Mouse (Mus musculus): ENCODE data around the gene Crat. TPM values are rescaled to one million over a fixed set of nuclear protein-coding genes. Genes with fewer than 3 reads are reported as not detected.

Gene Crat
- 67.9 and 74.2 TPM in 2 replicates for polyA plus RNA-seq (2016; fragmentation: Nextera tagmentation; extraction: Ambion mirVana)

- no peaks in the 10 kb centered on the region for H3K9me3 ChIP-seq (replicated peaks)
- whole genome bisulfite sequencing, result 1% methylated on average over 58 of the region's 58 CpGs
- peak within 1 kb of the TSS; percentile 94 for H3K9ac ChIP-seq
- peak within 1 kb of the TSS; percentile 96 for H3K27ac ChIP-seq (ENCODE audit: poor library complexity, severe bottlenecking)
- H3K4me3 ChIP-seq, result peak within 1 kb of the TSS; percentile 89
- H3K4me1 ChIP-seq (replicated peaks), result peaks cover 43% of the 10 kb centered on the region
- peaks cover 17% of the 10 kb centered on the region for H3K36me3 ChIP-seq
- H3K27me3 ChIP-seq (replicated peaks), result no peaks in the 10 kb centered on the region
- peak; percentile 95 for ATAC-seq (ENCODE audit: insufficient number of reproducible peaks, low FRiP score)
- H3K4me2 ChIP-seq, result peak within 1 kb of the TSS; percentile 74
These were observed at the start of gene Crat for GRCm38 (mm10) chr2:30415157-30415935. TSS of gene Crat (minus strand) at chr2:30415813.

- no peaks in the 10 kb centered on the region for H3K9me3 ChIP-seq (replicated peaks)
- peak overlapping the region; percentile 36 for H3K4me3 ChIP-seq
- peak overlapping the region; percentile 63 for H3K4me2 ChIP-seq
- H3K27me3 ChIP-seq (replicated peaks), result no peaks in the 10 kb centered on the region
- peak overlapping the region; percentile 86 for H3K27ac ChIP-seq (ENCODE audit: poor library complexity, severe bottlenecking)
- no peak for ATAC-seq (ENCODE audit: insufficient number of reproducible peaks, low FRiP score)
- WGBS, result 51% methylated on average over 5 of the region's 5 CpGs
- peaks cover 37% of the 10 kb centered on the region for H3K4me1 ChIP-seq (replicated peaks)
- H3K36me3 ChIP-seq, result 0 out of 2 replicates have a peak, but pooled peaks cover 3% of the 10 kb centered on the region
- 0 out of 2 replicates have a peak overlapping the region, but pooled peaks have one; percentile 48 for H3K9ac ChIP-seq
These were observed 48.8 kb upstream of the Crat start for GRCm38 (mm10) chr2:30464411-30464810.

- H3K4me1 ChIP-seq (replicated peaks), result peaks cover 34% of the 10 kb centered on the region
- whole genome bisulfite sequencing, result 2% methylated on average over 9 of the region's 9 CpGs
These were observed 48.3 kb upstream of the Crat start for GRCm38 (mm10) chr2:30463904-30464330.

GRCm38 (mm10) chr2:30463341-30463761 is 47.7 kb upstream of the Crat start:
- Histone ChIP-seq H3K27ac (ENCODE audit: poor library complexity, severe bottlenecking) (peak overlapping the region; percentile 86), H3K36me3 (peaks cover 11% of the 10 kb centered on the region; the same call in 1 of the 2 replicates), H3K4me2 (peak overlapping the region; percentile 63), H3K27me3 (replicated peaks) (no peaks in the 10 kb centered on the region), H3K4me3 (peak overlapping the region; percentile 36), H3K9me3 (replicated peaks) (peaks cover 5% of the 10 kb centered on the region), H3K4me1 (replicated peaks) (peaks cover 33% of the 10 kb centered on the region), H3K9ac (peak overlapping the region; percentile 48)
- ATAC-seq (ENCODE audit: insufficient number of reproducible peaks, low FRiP score), result no peak
- 19% methylated on average over 5 of the region's 5 CpGs for WGBS

More at GRCm38 (mm10) chr2:30463904-30464330, 48.3 kb upstream of the Crat start:
- Histone ChIP-seq H3K9ac (peak overlapping the region; percentile 48), H3K36me3 (peaks cover 7% of the 10 kb centered on the region; the same call in 1 of the 2 replicates), H3K9me3 (replicated peaks) (peaks cover 4% of the 10 kb centered on the region), H3K27ac (ENCODE audit: poor library complexity, severe bottlenecking) (peak overlapping the region; percentile 86), H3K4me3 (peak overlapping the region; percentile 36), H3K27me3 (replicated peaks) (no peaks in the 10 kb centered on the region), H3K4me2 (peak overlapping the region; percentile 63)
- ATAC-seq (ENCODE audit: insufficient number of reproducible peaks, low FRiP score), result peak; percentile 88

- Histone ChIP-seq H3K9ac (no peak overlapping the region), H3K27ac (ENCODE audit: poor library complexity, severe bottlenecking) (no peak overlapping the region), H3K9me3 (replicated peaks) (peaks cover 5% of the 10 kb centered on the region), H3K4me3 (no peak overlapping the region), H3K27me3 (replicated peaks) (no peaks in the 10 kb centered on the region), H3K4me1 (replicated peaks) (peaks cover 45% of the 10 kb centered on the region), H3K36me3 (peaks cover 19% of the 10 kb centered on the region), H3K4me2 (no peak overlapping the region)
- 83% methylated on average over 6 of the region's 6 CpGs for WGBS
- no peak for ATAC-seq (ENCODE audit: insufficient number of reproducible peaks, low FRiP score)
These were observed 43.6 kb upstream of the Crat start for GRCm38 (mm10) chr2:30459241-30459640.

GRCm38 (mm10) chr2:30458349-30458748 is 42.7 kb upstream of the Crat start:
- H3K9me3 ChIP-seq (replicated peaks), result peaks cover 5% of the 10 kb centered on the region
- no peaks in the 10 kb centered on the region for H3K27me3 ChIP-seq (replicated peaks)
- peaks cover 41% of the 10 kb centered on the region for H3K4me1 ChIP-seq (replicated peaks)
- 88% methylated on average over 6 of the region's 6 CpGs for WGBS
- ATAC-seq (ENCODE audit: insufficient number of reproducible peaks, low FRiP score), result no peak
- peak overlapping the region; percentile 8; the same call in 1 of the 2 replicates for H3K27ac ChIP-seq (ENCODE audit: poor library complexity, severe bottlenecking)
- H3K4me2 ChIP-seq, result no peak overlapping the region
- peaks cover 28% of the 10 kb centered on the region for H3K36me3 ChIP-seq
- H3K9ac ChIP-seq, result no peak overlapping the region
- no peak overlapping the region for H3K4me3 ChIP-seq

- ATAC-seq (ENCODE audit: insufficient number of reproducible peaks, low FRiP score), result 0 out of 2 replicates have a peak, but pooled peaks have one; percentile 16
- peak overlapping the region; percentile 52 for H3K27ac ChIP-seq (ENCODE audit: poor library complexity, severe bottlenecking)
- no peak overlapping the region for H3K4me3 ChIP-seq
These were observed 40.7 kb upstream of the Crat start for GRCm38 (mm10) chr2:30456104-30456980.

GRCm38 (mm10) chr2:30454587-30454986 is 39.0 kb upstream of the Crat start:
- no peak for ATAC-seq (ENCODE audit: insufficient number of reproducible peaks, low FRiP score)
- 61% methylated on average over 5 of the region's 5 CpGs for WGBS
- Histone ChIP-seq H3K4me2 (no peak overlapping the region), H3K9me3 (replicated peaks) (peaks cover 15% of the 10 kb centered on the region), H3K27me3 (replicated peaks) (no peaks in the 10 kb centered on the region), H3K4me3 (no peak overlapping the region), H3K4me1 (replicated peaks) (peaks cover 39% of the 10 kb centered on the region), H3K9ac (no peak overlapping the region), H3K27ac (ENCODE audit: poor library complexity, severe bottlenecking) (no peak overlapping the region), H3K36me3 (peaks cover 52% of the 10 kb centered on the region)

More at GRCm38 (mm10) chr2:30456104-30456980, 40.7 kb upstream of the Crat start:
- WGBS, result 40% methylated on average over 13 of the region's 13 CpGs
- H3K4me1 ChIP-seq (replicated peaks), result peaks cover 41% of the 10 kb centered on the region
- no peak overlapping the region for H3K9ac ChIP-seq
- no peaks in the 10 kb centered on the region for H3K27me3 ChIP-seq (replicated peaks)
- no peak overlapping the region for H3K4me2 ChIP-seq
- peaks cover 37% of the 10 kb centered on the region for H3K36me3 ChIP-seq
- H3K9me3 ChIP-seq (replicated peaks), result peaks cover 5% of the 10 kb centered on the region

GRCm38 (mm10) chr2:30453570-30453969 is 38.0 kb upstream of the Crat start:
- H3K27me3 ChIP-seq (replicated peaks), result no peaks in the 10 kb centered on the region
- no peak overlapping the region for H3K9ac ChIP-seq
- H3K4me1 ChIP-seq (replicated peaks), result peaks cover 39% of the 10 kb centered on the region
- peaks cover 14% of the 10 kb centered on the region; the same call in 1 of the 2 replicates for H3K9me3 ChIP-seq (replicated peaks)
- H3K27ac ChIP-seq (ENCODE audit: poor library complexity, severe bottlenecking), result no peak overlapping the region
- peaks cover 56% of the 10 kb centered on the region for H3K36me3 ChIP-seq
- no peak overlapping the region for H3K4me2 ChIP-seq
- no peak for ATAC-seq (ENCODE audit: insufficient number of reproducible peaks, low FRiP score)
- H3K4me3 ChIP-seq, result no peak overlapping the region
- WGBS, result 82% methylated on average over 3 of the region's 3 CpGs

- peaks cover 69% of the 10 kb centered on the region for H3K36me3 ChIP-seq
- no peak overlapping the region for H3K4me2 ChIP-seq
- no peak overlapping the region for H3K4me3 ChIP-seq
- no peaks in the 10 kb centered on the region for H3K27me3 ChIP-seq (replicated peaks)
- no peak overlapping the region for H3K27ac ChIP-seq (ENCODE audit: poor library complexity, severe bottlenecking)
- H3K9ac ChIP-seq, result no peak overlapping the region
- no peak for ATAC-seq (ENCODE audit: insufficient number of reproducible peaks, low FRiP score)
- WGBS, result 73% methylated on average over 3 of the region's 3 CpGs
- H3K4me1 ChIP-seq (replicated peaks), result peaks cover 36% of the 10 kb centered on the region
- peaks cover 14% of the 10 kb centered on the region; the same call in 1 of the 2 replicates for H3K9me3 ChIP-seq (replicated peaks)
These were observed 35.9 kb upstream of the Crat start for GRCm38 (mm10) chr2:30451525-30451924.

Measured in heart, embryonic 12.5 days (tissue).